Mouse (Mus musculus) MEL (cell line): ENCODE measurements at regions not wholly inside any gene's neighbourhood (a gene's known extent, or its start where the extent isn't known, plus 50 kb on each side); places are given as distances from the start of the nearest gene placed in this dataset.

Source experiments
- DNase-seq: peaks from one replicate; pipeline ENCODE4 v3.0.0; 2011; ENCODE audit warnings: low read depth, low spot score
- H3K27ac ChIP-seq: 2 replicates; pipeline ENCODE4 v1.5.1; 2012; ENCODE audit warnings: low read depth, mild to moderate bottlenecking, control low read depth, low read length, moderate library complexity; ENCODE audit not compliant: control insufficient read depth
- H3K27me3 ChIP-seq, 2 experiments: fragments of 150-350 bp in 1 of 2; sonication (generic) in 1 of 2; 2 replicates each; pipeline ENCODE4 v1.6.1; 2012; ENCODE audit warnings: low read length in 2 of 2, mild to moderate bottlenecking in 2 of 2, improper control_type of control experiment in 1 of 2, moderate library complexity in 1 of 2; ENCODE audit not compliant: insufficient read depth in 2 of 2, control insufficient read depth in 1 of 2
- H3K36me3 ChIP-seq, 2 experiments: 2 replicates each; pipeline ENCODE4 v1.6.1; 2012 to 2014; ENCODE audit warnings: low read length in 2 of 2, improper control_type of control experiment in 1 of 2, inconsistent platforms in 1 of 2, mild to moderate bottlenecking in 1 of 2; ENCODE audit not compliant: insufficient read depth in 2 of 2, control insufficient read depth in 1 of 2
- H3K4me1 ChIP-seq, 2 experiments: fragments of 150-350 bp in 1 of 2; sonication (generic) in 1 of 2; 2 replicates each; pipeline ENCODE4 v1.6.1; 2012; ENCODE audit warnings: low read length in 2 of 2, improper control_type of control experiment in 1 of 2, mild to moderate bottlenecking in 1 of 2; ENCODE audit not compliant: insufficient read depth in 2 of 2, control insufficient read depth in 1 of 2
- H3K4me3 ChIP-seq, 2 experiments: fragments of 150-350 bp in 1 of 2; sonication (generic) in 1 of 2; 2 replicates each; pipeline ENCODE4 v1.5.1; 2012; ENCODE audit warnings: low read depth in 2 of 2, low read length in 2 of 2, mild to moderate bottlenecking in 2 of 2, moderate library complexity in 2 of 2, control low read depth in 1 of 2, improper control_type of control experiment in 1 of 2; ENCODE audit not compliant: control insufficient read depth in 1 of 2, insufficient read depth in 1 of 2
- H3K79me2 ChIP-seq: 2 replicates; pipeline ENCODE4 v1.6.1; 2012; ENCODE audit warnings: mild to moderate bottlenecking, low read length, moderate library complexity; ENCODE audit not compliant: control insufficient read depth, poor library complexity, insufficient read depth
- H3K9ac ChIP-seq: 2 replicates; pipeline ENCODE4 v1.6.1; 2012; ENCODE audit warnings: low read depth, mild to moderate bottlenecking, control low read depth, low read length, moderate library complexity; ENCODE audit not compliant: control insufficient read depth, poor library complexity, severe bottlenecking
- H3K9me3 ChIP-seq: fragments of 150-350 bp; sonication (generic); replicated peaks from 2 replicates; pipeline ENCODE4 v1.6.1; 2012; ENCODE audit warnings: mild to moderate bottlenecking, low read length, improper control_type of control experiment, moderate library complexity; ENCODE audit not compliant: insufficient read depth
- BHLHE40 ChIP-seq: IDR thresholded peaks from 2 replicates; pipeline ENCODE4 v1.6.1; 2012; ENCODE audit warnings: low read depth, mild to moderate bottlenecking, inconsistent platforms, low read length, improper control_type of control experiment, borderline replicate concordance
- CHD2 ChIP-seq: IDR thresholded peaks from 2 replicates; pipeline ENCODE4 v1.6.1; 2011; ENCODE audit warnings: low read length, improper control_type of control experiment
- CTCF ChIP-seq, 3 experiments: IDR thresholded peaks in 2 of 3; conservative IDR thresholded peaks in 1 of 3; 2 replicates each; pipeline ENCODE4 v1.5.1; 2011 to 2012; ENCODE audit warnings: low read length in 3 of 3, low read depth in 2 of 3, mild to moderate bottlenecking in 2 of 3, improper control_type of control experiment in 1 of 3, inconsistent platforms in 1 of 3, mixed read lengths in 1 of 3, moderate library complexity in 1 of 3; ENCODE audit not compliant: control insufficient read depth in 1 of 3, insufficient read depth in 1 of 3, poor library complexity in 1 of 3, severe bottlenecking in 1 of 3
- E2F4 ChIP-seq: IDR thresholded peaks from 2 replicates; pipeline ENCODE4 v1.6.1; 2011; ENCODE audit warnings: low read depth, low read length, improper control_type of control experiment, borderline replicate concordance
- GABPA ChIP-seq: IDR thresholded peaks from 2 replicates; pipeline ENCODE4 v1.6.1; 2012; ENCODE audit warnings: low read depth, mild to moderate bottlenecking, inconsistent platforms, low read length, improper control_type of control experiment, moderate library complexity
- GATA1 ChIP-seq: IDR thresholded peaks from 2 replicates; pipeline ENCODE4 v1.6.1; 2011; ENCODE audit warnings: low read depth, low read length, improper control_type of control experiment
- KAT2A ChIP-seq: conservative IDR thresholded peaks from 2 replicates; pipeline ENCODE4 v1.6.1; 2012; ENCODE audit warnings: low read depth, low read length, improper control_type of control experiment, inconsistent platforms
- MAX ChIP-seq: IDR thresholded peaks from 2 replicates; pipeline ENCODE4 v1.6.1; 2011; ENCODE audit warnings: low read length, improper control_type of control experiment
- MAZ ChIP-seq: IDR thresholded peaks from 2 replicates; pipeline ENCODE4 v1.6.1; 2012; ENCODE audit warnings: low read depth, mild to moderate bottlenecking, inconsistent platforms, low read length, improper control_type of control experiment
- MXI1 ChIP-seq: IDR thresholded peaks from 2 replicates; pipeline ENCODE4 v1.6.1; 2011; ENCODE audit warnings: mild to moderate bottlenecking, low read depth, low read length, improper control_type of control experiment
- MYB ChIP-seq: IDR thresholded peaks from 2 replicates; pipeline ENCODE4 v1.6.1; 2011; ENCODE audit warnings: mild to moderate bottlenecking, low read depth, low read length, improper control_type of control experiment
- NELFE ChIP-seq: IDR thresholded peaks from 2 replicates; pipeline ENCODE4 v1.6.1; 2011; ENCODE audit warnings: low read depth, low read length, improper control_type of control experiment
- NRF1 ChIP-seq: IDR thresholded peaks from 2 replicates; pipeline ENCODE4 v1.6.1; 2014; ENCODE audit warnings: low read depth, mild to moderate bottlenecking, inconsistent platforms, low read length, improper control_type of control experiment, moderate library complexity; ENCODE audit not compliant: poor library complexity, insufficient read depth, severe bottlenecking
- POLR2AphosphoS2 ChIP-seq: IDR thresholded peaks from 2 replicates; pipeline ENCODE4 v1.6.1; 2011; ENCODE audit warnings: low read length, improper control_type of control experiment
- POLR2AphosphoS5 ChIP-seq: IDR thresholded peaks from 2 replicates; pipeline ENCODE4 v1.6.1; 2012; ENCODE audit warnings: low read depth, borderline replicate concordance, mild to moderate bottlenecking, inconsistent platforms, low read length, moderate library complexity, mixed read lengths
- RCOR1 ChIP-seq: IDR thresholded peaks from 2 replicates; pipeline ENCODE4 v1.6.1; 2012; ENCODE audit warnings: low read depth, mild to moderate bottlenecking, inconsistent platforms, low read length, improper control_type of control experiment
- TAL1 ChIP-seq: IDR thresholded peaks from 2 replicates; pipeline ENCODE4 v1.6.1; 2012; ENCODE audit warnings: mild to moderate bottlenecking, inconsistent platforms, low read length, moderate library complexity, mixed read lengths
- TCF12 ChIP-seq: IDR thresholded peaks from 2 replicates; pipeline ENCODE4 v1.6.1; 2014; ENCODE audit warnings: low read depth, mild to moderate bottlenecking, inconsistent platforms, low read length, improper control_type of control experiment, moderate library complexity
- USF2 ChIP-seq, 2 experiments: IDR thresholded peaks; 2 replicates each; pipeline ENCODE4 v1.6.1; 2011 to 2012; ENCODE audit warnings: improper control_type of control experiment in 2 of 2, low read length in 2 of 2, borderline replicate concordance in 1 of 2, inconsistent platforms in 1 of 2, low read depth in 1 of 2, mild to moderate bottlenecking in 1 of 2; ENCODE audit not compliant: insufficient read depth in 1 of 2
- ZKSCAN1 ChIP-seq: IDR thresholded peaks from 2 replicates; pipeline ENCODE4 v1.6.1; 2012; ENCODE audit warnings: low read depth, mild to moderate bottlenecking, inconsistent platforms, low read length, improper control_type of control experiment, moderate library complexity
- ZNF384 ChIP-seq: IDR thresholded peaks from 2 replicates; pipeline ENCODE4 v1.6.1; 2012; ENCODE audit warnings: low read depth, mild to moderate bottlenecking, inconsistent platforms, low read length, improper control_type of control experiment

- Histone ChIP-seq H3K27ac (no peak overlapping the region), H3K9ac (no peak overlapping the region), H3K4me1 (no peaks in the 10 kb centered on the region), H3K4me3 (no peak overlapping the region), H3K27me3 (no peaks in the 10 kb centered on the region), H3K79me2 (no peaks in the 10 kb centered on the region), H3K36me3 (no peaks in the 10 kb centered on the region), H3K9me3 (no peaks in the 10 kb centered on the region)
- no peak for DNase-seq
- no peak for TF ChIP-seq USF2 (IDR thresholded peaks at IDR 0.05; ENCODE audit: borderline replicate concordance in 1 of 2, insufficient read depth in 1 of 2, low read depth in 1 of 2, low read length in 2 of 2)
- no peak for TF ChIP-seq GATA1
- no peak for TF ChIP-seq TAL1
- no peak for TF ChIP-seq POLR2AphosphoS2
- TF ChIP-seq GABPA = no peak
- TF ChIP-seq BHLHE40 = no peak
- TF ChIP-seq TCF12 = no peak
- no peak for TF ChIP-seq MYB
These were observed 1050.7 kb downstream of the Tbl1xr1 start for GRCm38 (mm10) chr3:23127134-23127533.

- no peak overlapping the region for H3K9ac ChIP-seq
- TF ChIP-seq NRF1 (no peak), GABPA (no peak), CTCF (IDR thresholded peaks at IDR 0.05 in 2 of 3, conservative IDR thresholded peaks at IDR 0.05 in 1 of 3; ENCODE audit: control insufficient read depth in 1 of 3, insufficient read depth in 1 of 3, low read depth in 2 of 3, low read length in 3 of 3, poor library complexity in 1 of 3, severe bottlenecking in 1 of 3) (no peak), MAZ (no peak), RCOR1 (no peak), KAT2A (no peak), BHLHE40 (no peak), ZKSCAN1 (no peak), E2F4 (no peak), POLR2AphosphoS5 (no peak), MXI1 (no peak), ZNF384 (no peak), MAX (no peak), POLR2AphosphoS2 (no peak), MYB (no peak), CHD2 (no peak), NELFE (no peak)
- no peaks in the 10 kb centered on the region for H3K9me3 ChIP-seq
- peaks cover 0 to 2% of the 10 kb centered on the region in 2 experiments; a peak in 1 of 4 replicates for H3K36me3 ChIP-seq
- no peaks in the 10 kb centered on the region for H3K79me2 ChIP-seq
- no peak for DNase-seq
- H3K27me3 ChIP-seq = no peaks in the 10 kb centered on the region
- H3K4me1 ChIP-seq = peaks cover 0 to 2% of the 10 kb centered on the region in 2 experiments; a peak in 1 of 4 replicates
- H3K27ac ChIP-seq = no peak overlapping the region
- H3K4me3 ChIP-seq = no peak overlapping the region
These were observed 1059.1 kb downstream of the Tbl1xr1 start for GRCm38 (mm10) chr3:23135551-23135950.
